Mouse (Mus musculus) lung, embryonic 15.5 days (tissue): ENCODE measurements around the gene Asna1. TPM values are rescaled to one million over a fixed set of nuclear protein-coding genes. Genes with fewer than 3 reads are reported as not detected.

Experiments
- ATAC-seq: fragments of 200-750 bp; cut with Nextera tagmentation; 2 replicates; pipeline ENCODE4 v1.8.0; 2017; ENCODE audit warnings: moderate number of reproducible peaks, borderline replicate concordance; ENCODE audit not compliant: low FRiP score, low TSS enrichment; ENCODE audit errors: extremely low read depth
- H3K27ac ChIP-seq: fragments of 300-500 bp; sonication (generic); 2 replicates; pipeline ENCODE4 v1.5.1; 2015; ENCODE audit warnings: moderate library complexity, mild to moderate bottlenecking, inconsistent platforms
- H3K27me3 ChIP-seq: fragments of 300-500 bp; sonication (generic); 2 replicates; pipeline ENCODE4 v1.6.1; 2015; ENCODE audit warnings: inconsistent platforms
- H3K36me3 ChIP-seq: fragments of 300-500 bp; sonication (generic); 2 replicates; pipeline ENCODE4 v1.6.1; 2015; ENCODE audit warnings: inconsistent platforms
- H3K4me1 ChIP-seq: fragments of 300-500 bp; sonication (generic); 2 replicates; pipeline ENCODE4 v1.6.1; 2015; ENCODE audit warnings: inconsistent platforms
- H3K4me2 ChIP-seq: fragments of 300-500 bp; sonication (generic); 2 replicates; pipeline ENCODE4 v1.6.1; 2015; ENCODE audit warnings: inconsistent platforms, mild to moderate bottlenecking, moderate library complexity
- H3K4me3 ChIP-seq: fragments of 300-500 bp; sonication (generic); 2 replicates; pipeline ENCODE4 v1.5.1; 2015; ENCODE audit warnings: mild to moderate bottlenecking, inconsistent platforms
- H3K9ac ChIP-seq: fragments of 300-500 bp; sonication (generic); 2 replicates; pipeline ENCODE4 v1.6.1; 2015; ENCODE audit warnings: inconsistent platforms
- H3K9me3 ChIP-seq: fragments of 300-500 bp; sonication (generic); 2 replicates; pipeline ENCODE4 v1.6.1; 2016; ENCODE audit warnings: inconsistent platforms
- WGBS: fragments of 180-500 bp; shearing (Covaris S2); methylation state at CpG from one replicate; pipeline ENCODE4 v1.1.7; 2015; 5-methylcytosine and 5-hydroxymethylcytosine counted together
- microRNA-seq: library from miRNA; unstranded; fragments of <30 nt; microRNA quantifications from one replicate; pipeline ENCODE4, GENCODE M21; 2016
- polyA plus RNA-seq: library from polyadenylated mRNA; unstranded; fragments of >200 nt; fragmentation: Nextera tagmentation; extraction: Ambion mirVana; gene quantifications from 2 replicates; pipeline ENCODE4 v1.2.1, GENCODE M21; 2015

Gene Asna1
- polyA plus RNA-seq, 1 experiment from 2014 or later: 124 TPM

DNA sequence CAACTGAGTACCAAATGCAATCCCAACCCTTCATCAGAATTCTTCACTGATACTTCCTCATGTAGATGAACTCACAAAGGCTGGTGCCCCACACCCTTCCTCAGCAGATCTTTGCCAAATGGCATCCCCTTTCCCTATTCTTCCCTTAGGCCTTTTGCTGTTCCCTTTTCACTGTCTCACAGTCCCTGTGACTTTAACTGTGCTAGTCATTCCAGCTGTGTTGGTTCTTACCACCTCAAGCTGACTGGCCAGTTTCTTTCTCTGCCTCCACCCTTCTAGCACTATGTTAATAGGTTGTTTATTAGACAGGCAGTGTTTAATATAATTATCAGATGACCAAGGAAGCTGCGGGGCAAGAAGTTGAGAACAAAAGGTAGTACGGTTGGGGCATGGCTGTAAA lies 56.4 kb downstream of the Asna1 start:
- H3K4me2 ChIP-seq: peak overlapping the region; percentile 77
- peaks cover 30% of the 10 kb centered on the region for H3K36me3 ChIP-seq
- H3K4me1 ChIP-seq: peaks cover 39% of the 10 kb centered on the region
- 11% methylated on average over 2 of the region's 2 CpGs for WGBS
- no peaks in the 10 kb centered on the region for H3K27me3 ChIP-seq
- no peak for ATAC-seq
- peak overlapping the region; percentile 83 for H3K9ac ChIP-seq
- H3K4me3 ChIP-seq: peak overlapping the region; percentile 67
- H3K9me3 ChIP-seq: no peaks in the 10 kb centered on the region
- H3K27ac ChIP-seq: peak overlapping the region; percentile 89

Small RNA genes within 50 kb of the gene (microRNA-seq; reads per million reads assigned to microRNA genes)
- gene Mir7070: not detected

Other genes starting within 250 kb of the Asna1 start
- gene Nfix, start 224.9 kb downstream of the Asna1 start, polyA plus RNA-seq: 39.2 and 42.7 TPM in 2 replicates
- 6.0 and 6.3 TPM in 2 replicates for gene Dand5, start 202.5 kb downstream of the Asna1 start, polyA plus RNA-seq
- 43.4 and 47.0 TPM in 2 replicates for gene Gadd45gip1, start 193.8 kb downstream of the Asna1 start, polyA plus RNA-seq
- 112 and 127 TPM in 2 replicates for gene Rad23a, start 184.6 kb downstream of the Asna1 start, polyA plus RNA-seq
- 1,037 and 1,080 TPM in 2 replicates for gene Calr, start 178.3 kb downstream of the Asna1 start, polyA plus RNA-seq
- 96.9 and 98.9 TPM in 2 replicates for gene Farsa, start 168.3 kb downstream of the Asna1 start, polyA plus RNA-seq
- 69.6 and 72.1 TPM in 2 replicates for gene Syce2, start 153.2 kb downstream of the Asna1 start, polyA plus RNA-seq
- gene Gcdh, start 131.4 kb downstream of the Asna1 start, polyA plus RNA-seq: 34.9 and 35.7 TPM in 2 replicates
- gene Klf1, start 123.4 kb downstream of the Asna1 start, polyA plus RNA-seq: 1.6 and 3.1 TPM in 2 replicates
- 14.8 and 15.4 TPM in 2 replicates for gene Dnase2a, start 116.7 kb downstream of the Asna1 start, polyA plus RNA-seq
- 0.49 TPM in 2 replicates for gene Mast1, start 87.9 kb downstream of the Asna1 start, polyA plus RNA-seq
- 0.12 and 0.13 TPM in 2 replicates for gene Rtbdn, start 78.3 kb downstream of the Asna1 start, polyA plus RNA-seq
- not detected in 2 replicates for gene Gm49661, start 55.8 kb downstream of the Asna1 start, polyA plus RNA-seq
- 727 and 733 TPM in 2 replicates for gene Prdx2, start 55.7 kb downstream of the Asna1 start, polyA plus RNA-seq
- 114 and 120 TPM in 2 replicates for gene Rnaseh2a, start 55.5 kb downstream of the Asna1 start, polyA plus RNA-seq
- gene Junb, start 46.6 kb downstream of the Asna1 start, polyA plus RNA-seq: 17.4 and 20.5 TPM in 2 replicates
- 23.2 and 23.9 TPM in 2 replicates for gene Hook2, start 34.7 kb downstream of the Asna1 start, polyA plus RNA-seq
- not detected in 2 replicates for gene Best2, start 10.8 kb downstream of the Asna1 start, polyA plus RNA-seq
- gene Trir, start 1.5 kb upstream of the Asna1 start, polyA plus RNA-seq: 107 and 118 TPM in 2 replicates
- 29.1 and 32.3 TPM in 2 replicates for gene Tnpo2, start 11.6 kb upstream of the Asna1 start, polyA plus RNA-seq
- gene Fbxw9, start 34.8 kb upstream of the Asna1 start, polyA plus RNA-seq: 27.9 and 28.4 TPM in 2 replicates
- gene Gm5741, start 42.7 kb upstream of the Asna1 start, polyA plus RNA-seq: not detected in 2 replicates
- 54.4 and 56.8 TPM in 2 replicates for gene Dhps, start 46.5 kb upstream of the Asna1 start, polyA plus RNA-seq
- 140 and 145 TPM in 2 replicates for gene Wdr83os, start 55.5 kb upstream of the Asna1 start, polyA plus RNA-seq
- gene Wdr83, start 56.0 kb upstream of the Asna1 start, polyA plus RNA-seq: 44.3 and 44.7 TPM in 2 replicates
- gene Man2b1, start 58.0 kb upstream of the Asna1 start, polyA plus RNA-seq: 35.9 and 40.1 TPM in 2 replicates
- 2.9 and 3.0 TPM in 2 replicates for gene Zfp791, start 97.8 kb upstream of the Asna1 start, polyA plus RNA-seq
- gene Cks1brt, start 126.6 kb upstream of the Asna1 start, polyA plus RNA-seq: not detected in 2 replicates
- not detected in 2 replicates for gene Olfr371, start 200.7 kb upstream of the Asna1 start, polyA plus RNA-seq